Mouse (Mus musculus): Measurements from ENCODE around the gene Slc6a16.

Slc6a16 gene

DNA sequence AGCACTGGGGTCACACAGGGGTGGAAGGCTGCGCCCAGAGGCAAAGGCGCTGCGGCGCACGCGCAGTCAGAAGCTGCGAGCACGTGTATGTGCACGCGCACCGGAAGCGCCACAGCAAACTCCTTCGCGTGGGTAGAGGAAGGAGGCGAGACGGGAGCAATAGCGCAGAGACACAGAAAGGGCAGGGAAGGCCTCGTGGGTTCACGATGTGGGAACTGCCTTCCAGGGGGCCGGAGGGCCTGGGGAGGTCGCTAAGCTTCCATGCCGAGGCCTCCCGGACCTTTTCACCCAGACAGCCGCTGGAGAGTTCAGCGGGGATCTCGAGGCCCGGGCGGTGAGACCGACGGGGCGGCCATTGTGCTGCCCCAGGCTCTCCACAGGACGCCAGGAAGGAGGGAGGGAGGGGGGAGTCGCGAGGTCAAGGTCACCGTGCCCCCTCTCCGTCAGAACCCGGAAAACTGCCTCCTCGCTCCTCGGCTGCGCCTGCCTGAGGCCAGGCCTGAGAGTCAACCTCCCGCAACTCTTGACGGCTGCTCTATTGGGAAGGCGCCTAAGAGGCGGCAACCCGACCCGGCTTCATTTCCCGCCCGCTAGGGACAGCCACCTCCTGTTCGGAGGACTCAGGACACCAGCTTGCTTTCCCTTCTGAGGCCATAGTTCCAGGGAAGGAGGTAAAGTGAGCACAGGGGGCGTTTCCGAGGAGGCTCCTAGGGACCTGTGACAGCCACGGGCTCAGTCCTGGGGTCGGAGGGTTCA, at the start of gene Slc6a16:
Slc6a16 (plus strand) TSS at position 453 of the 756 bp plus-strand sequence.
- DNase-seq = peak; percentile 73

DNA sequence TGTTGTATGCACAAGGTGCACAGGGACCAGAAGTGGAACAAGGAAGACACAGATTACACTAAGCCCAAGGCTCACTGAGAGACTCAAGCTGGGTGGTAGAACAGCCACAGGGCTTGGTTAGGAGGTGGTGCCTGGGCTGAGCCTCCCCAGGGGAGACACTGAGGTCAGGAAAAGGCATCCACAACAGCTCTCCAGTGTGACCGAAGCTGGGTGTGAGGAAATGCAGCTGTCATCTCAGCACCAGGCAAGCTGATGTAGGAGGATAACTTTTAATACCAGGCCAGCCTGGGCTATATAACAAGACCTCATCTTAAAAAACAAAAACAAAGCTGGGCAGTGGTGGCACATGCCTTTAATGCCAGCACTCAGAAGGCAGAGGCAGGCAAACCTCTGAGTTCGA, 49.7 kb upstream of the Slc6a16 start:
- no peak for DNase-seq

DNA sequence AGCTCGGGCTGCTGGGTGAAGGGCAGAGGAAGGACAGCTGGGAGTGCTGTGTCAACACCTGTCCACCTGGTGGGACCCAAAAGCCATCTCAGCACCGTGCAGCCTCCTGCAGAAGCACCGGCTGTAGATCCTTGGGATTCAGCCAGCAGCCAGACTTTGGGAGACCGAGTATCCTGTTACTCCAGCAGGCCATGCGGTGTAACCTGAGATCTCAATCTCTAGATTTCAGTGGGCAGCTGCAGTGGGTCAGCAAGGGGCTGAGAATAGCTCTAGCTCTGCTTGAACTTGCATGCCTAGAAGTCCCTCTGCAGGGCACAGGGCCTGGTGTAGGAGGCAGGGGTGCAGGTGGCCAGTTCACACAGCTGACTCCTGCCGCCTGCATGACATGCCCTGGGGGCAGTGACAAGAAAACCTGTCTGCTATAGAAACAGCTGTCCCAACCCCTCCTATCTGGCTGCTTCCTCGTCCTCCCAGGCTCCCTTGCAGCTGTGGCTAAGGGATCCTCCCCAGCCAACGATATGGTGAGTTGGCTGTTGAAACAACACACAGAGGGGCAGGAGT, 49.0 kb upstream of the Slc6a16 start:
- peak; percentile 74 for DNase-seq

DNA sequence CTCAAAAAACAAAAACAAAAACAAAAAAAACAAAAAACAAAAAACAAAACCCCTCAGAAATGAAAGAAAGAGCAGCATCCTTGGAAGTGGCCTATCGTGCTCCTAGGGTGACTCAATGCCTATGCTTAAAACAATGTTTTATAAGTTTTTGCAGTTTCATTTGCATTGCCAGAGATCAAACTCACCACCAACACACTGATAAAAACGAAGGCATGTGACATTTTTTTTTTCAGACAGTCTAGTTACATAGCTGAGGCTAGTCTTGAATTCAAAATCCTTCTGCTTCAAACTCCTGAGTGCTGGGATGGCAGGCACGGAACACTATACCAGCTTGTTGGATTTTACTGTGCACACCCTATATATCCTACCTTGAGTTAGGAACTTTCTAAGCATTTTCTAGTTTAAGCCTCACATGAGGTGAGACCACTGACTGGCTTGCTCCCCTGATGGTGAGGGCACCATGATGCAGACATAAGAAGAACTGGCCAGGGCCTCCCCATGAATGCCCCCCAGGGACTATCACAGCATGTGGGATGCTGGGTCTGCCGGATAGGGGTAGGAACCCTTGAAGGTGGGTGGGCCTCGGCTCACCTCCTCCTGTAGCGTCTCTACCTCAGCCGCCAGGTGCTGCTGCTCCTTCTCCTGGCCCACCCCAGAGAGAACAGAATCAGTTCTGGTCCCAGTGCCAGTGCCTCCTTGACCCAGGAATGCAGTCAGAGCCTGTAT, 48.1 kb upstream of the Slc6a16 start:
- no peak for DNase-seq

DNA sequence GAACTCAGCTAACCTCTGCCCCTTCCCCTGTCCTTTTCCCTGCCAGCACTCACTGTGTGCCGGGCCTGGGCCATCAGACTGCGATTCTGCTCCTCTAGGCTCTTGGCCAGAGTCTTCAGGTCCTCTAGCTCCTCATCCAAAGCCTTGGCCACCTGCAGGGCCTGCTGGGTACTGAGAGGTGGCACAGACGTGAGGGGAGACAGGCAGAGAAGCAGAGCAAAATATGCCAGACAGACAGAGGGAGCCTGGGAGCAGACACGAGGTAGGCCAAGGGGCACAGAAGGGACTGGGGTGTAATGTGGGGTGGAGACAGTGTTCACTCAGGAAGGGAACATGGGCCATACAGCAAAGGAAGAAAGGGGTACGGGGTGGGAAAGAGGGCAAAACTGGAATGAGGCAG, 47.5 kb upstream of the Slc6a16 start:
- DNase-seq = no peak

DNA sequence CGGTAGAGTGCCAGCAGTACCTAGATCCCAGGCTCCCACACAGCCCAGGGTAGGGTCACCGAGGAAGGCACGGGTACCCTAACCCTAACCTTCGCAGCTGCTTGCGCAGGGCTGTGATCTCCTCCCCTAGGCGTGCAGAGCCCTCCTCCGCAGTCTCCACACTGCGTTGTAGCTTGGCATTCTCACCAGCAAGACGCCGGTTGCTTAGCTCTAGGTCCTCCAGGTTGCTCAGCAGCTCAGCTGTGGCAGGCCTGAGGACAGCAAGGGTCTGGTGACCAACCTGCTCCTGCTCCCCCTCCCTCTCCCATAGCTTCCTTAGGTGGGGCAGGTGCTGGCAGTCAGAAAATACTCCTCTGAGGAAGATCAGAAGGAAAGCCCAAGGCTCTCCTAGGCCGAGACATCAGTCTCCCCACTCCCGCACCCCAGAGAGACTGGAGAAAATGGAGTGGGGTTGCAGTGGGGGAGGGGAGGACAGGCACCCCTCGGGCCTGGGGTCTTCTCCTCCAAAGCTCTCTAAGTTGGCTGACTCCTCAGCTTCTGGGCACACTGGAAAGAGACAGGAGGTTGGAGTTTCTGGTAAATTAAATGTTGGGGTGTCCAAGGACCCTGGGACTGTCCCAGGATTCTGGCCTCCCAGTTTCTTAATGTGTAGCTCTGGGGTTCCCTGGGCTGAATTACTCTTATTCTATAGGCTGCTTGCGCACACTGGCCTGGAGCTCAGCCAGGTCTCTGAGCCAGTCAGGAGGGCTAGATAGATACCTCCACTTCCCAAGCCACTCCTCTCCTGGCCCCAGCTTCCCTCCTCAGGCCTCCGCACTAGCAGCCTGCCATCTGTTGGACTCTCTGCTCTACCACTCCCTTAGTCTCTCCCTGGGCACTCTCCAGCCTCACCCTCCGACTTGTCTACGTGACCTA, 46.8 kb upstream of the Slc6a16 start:
- DNase-seq = no peak

DNA sequence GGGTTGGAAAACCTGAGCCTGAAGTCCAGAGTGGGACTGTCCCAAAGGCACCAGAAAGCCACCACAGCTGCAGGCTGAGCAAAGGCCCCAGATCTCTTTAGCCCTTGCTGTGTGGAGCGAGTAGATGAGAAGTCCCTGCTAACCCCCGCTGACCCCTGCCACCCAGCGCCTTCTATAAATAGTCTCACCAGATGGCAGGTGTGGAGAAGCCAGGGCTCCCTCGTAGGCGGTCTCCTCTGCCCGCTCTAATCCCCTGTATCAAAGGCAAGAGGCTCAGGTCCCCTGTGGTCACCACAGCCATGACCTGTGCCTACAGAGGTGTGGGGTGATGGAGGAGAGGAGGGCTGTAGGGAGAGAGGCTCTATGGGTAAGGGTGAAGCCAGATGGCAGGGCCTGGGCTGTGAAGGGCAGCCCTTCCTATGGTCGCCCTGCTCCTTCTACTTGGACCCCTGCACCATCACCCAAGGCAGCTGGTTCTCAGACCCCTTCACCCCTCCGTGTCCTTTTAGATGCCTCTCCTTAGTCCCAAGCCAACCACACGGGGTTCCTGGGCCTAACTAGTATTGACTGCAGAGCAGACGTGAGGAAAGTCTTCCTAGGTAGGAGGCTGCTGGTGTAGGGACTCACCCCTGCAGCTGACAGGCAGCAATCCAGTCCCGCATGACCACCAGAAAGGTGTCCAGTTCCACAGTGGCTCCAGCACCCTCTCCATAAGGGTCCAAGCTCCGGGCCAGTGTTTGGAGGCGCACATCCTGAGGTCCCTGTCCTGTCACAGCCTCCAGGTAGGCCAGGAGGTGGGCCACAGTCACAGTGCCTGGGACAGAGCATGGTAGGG, 45.3 kb upstream of the Slc6a16 start:
- no peak for DNase-seq

DNA sequence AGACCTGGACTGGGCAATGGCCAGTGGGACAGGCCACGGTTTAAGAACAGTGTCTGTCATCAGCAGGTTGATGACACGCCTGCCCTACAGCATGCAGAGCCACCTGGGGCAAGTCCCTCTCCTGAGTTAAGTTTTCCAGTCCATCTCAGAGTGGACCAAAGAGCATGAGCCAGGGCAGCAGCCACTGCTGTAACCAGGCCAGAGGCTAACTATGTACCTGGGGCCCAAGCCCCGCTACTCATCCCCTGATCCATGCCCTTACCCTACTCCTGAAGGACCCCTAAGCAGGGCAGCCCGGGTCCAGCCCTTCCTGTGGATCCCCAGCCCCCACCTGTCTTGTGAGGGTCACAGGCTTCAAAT, 44.7 kb upstream of the Slc6a16 start:
- no peak for DNase-seq

DNA sequence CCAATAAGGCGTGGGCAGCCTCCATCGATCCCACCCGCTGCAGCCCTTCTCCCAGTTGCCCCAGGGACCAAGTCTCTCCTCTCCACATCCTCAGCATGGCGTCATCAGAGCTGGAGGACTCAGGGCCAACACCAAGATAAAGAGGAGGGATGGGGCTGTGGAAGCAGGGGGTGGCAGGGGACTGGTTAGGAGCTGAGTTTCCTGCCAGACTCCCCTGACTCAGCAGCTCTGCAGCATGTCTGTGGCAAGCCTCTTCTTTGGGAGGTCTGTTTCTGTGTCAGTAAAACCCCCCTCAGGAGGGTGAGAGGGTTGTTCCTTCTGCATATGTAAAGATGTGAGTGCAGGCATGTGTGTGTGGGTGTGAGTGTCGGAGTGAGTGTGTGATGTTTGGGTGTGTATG, 43.9 kb upstream of the Slc6a16 start:
- no peak for DNase-seq

DNA sequence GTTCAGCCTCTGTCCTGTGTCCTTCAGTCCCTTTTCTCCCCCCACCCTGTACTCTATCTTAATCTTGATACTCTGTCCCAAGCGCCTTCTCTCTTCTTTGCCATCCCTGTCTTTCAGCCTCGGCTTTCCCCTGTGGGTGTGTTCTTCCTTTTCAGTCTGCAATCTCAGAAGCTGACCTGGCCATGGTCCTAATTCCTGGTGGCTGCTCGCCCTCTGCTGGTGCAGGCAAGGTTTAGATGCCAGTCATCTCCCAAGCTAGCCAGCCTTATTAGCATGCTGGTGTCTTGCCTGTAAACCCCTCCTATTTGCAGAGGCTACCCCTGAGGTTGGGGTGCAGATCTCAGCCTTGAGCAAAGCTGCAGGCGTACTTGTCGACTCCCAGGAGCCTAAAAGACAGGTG, 42.5 kb upstream of the Slc6a16 start:
- peak; percentile 83 for DNase-seq

DNA sequence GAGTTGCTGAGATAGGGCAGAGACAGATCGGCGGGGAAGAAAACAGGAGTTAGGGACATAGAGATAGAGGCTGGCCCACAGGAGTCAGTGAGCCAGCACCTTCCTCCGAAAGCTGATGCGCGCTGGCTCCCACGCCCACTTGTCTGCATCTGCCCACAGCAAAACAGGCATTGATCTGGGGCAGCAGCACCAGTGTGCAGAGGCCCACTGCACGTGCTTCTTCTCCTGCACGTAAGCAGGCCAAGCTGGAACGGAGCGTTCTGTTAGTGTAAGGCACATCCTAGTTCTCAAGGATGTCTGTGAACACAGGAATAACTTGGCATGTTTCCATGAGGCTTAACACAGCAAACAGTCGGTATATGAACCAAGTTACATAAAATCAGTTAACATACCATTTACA, 41.9 kb upstream of the Slc6a16 start:
- no peak for DNase-seq

DNA sequence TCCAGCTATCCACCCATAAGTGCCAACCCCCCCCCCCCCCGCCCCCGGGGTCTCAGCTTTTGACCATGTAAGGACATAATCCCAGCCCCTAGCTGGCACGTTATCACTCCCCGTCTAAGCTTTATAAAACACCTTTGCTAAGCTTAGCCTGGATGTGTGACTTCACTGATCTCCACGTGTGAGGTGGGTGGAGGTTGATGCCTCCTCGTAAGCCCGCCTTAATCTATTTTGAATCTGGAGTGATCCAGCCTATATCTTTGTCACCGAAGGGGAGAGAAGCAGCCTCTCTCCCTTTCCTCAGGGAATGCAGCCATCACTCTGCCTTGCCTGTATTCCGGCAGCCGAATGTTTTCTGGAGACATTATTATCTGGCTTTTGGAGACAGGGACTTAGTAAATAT, 38.2 kb upstream of the Slc6a16 start:
- no peak for DNase-seq

DNA sequence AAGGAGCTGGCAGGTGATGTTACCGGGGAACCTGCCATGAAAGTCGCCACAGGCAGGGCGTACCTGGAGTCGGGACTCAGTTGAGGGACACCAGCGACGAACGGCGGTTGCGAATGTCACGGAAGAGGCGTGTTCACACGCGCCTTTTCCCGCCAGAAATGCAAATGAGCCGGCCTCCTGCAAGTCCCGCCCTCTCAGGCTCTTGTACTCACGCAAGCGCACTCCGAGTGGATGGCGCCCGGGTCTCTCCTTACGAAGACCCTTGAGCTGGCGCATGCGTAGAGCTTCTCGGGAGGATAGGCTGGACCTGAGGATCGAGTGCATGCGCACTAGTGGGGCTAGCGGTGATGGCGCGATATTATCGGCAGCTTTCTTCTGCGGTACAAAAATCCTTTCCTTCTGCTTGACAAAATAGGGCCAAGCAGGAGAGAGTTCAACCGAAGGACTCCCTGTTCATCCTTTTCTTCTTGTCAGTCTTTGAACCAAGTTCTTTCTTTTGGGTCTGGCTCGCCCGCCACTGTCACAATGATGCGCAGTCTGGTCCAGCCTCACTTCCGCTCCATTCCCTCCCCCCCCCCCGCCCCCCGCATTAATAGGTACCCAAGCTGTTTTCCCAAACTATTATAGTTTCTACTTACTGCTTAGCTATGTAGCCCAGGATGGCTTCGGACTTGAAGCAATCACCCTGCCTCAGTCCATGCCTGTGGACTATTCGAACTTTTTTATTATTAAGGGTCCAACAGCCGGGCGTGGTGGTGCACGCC, 36.3 kb upstream of the Slc6a16 start, which contains the start of gene Ccdc155:
Ccdc155 (minus strand) TSS at position 513 of the 764 bp plus-strand sequence.
- DNase-seq = peak; percentile 100

DNA sequence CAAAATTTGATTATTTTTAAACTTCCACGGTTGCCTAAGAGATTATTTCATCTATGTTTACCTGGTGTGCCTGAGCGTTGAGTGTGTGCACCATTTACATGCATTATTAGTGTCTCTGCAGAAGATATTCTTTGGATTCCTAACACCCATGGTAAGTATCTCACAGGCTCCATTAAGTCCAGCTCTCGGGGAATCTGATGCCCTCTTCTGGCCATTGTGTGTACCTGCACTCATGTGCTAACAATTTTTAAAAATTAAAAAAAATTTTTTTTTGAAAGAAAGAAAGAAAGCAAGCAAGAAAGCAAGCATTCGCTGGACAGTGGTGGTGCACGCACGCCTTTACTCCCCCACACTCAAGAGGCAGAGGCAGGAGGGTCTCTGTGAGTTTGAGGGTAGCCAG, 32.6 kb upstream of the Slc6a16 start:
- DNase-seq = no peak

DNA sequence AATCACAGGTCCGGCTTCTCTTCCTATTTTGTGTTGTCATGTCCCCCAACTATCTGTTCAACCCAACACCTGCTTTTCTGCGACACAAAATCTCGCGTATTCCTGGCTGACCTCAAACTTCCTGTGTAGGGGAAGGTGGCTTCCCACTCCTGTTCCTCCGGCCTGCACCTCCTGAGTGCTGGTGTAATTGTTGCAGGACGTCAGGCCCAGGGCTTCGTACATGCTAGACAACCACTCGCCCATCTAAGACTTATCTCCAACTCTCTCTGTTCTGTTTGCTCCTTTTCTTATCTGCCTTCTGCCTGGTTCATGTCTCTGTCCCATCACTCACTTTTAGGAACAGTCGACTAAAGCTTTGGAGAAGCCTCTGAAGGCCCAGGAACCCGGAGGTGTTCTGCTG, 29.8 kb upstream of the Slc6a16 start:
- DNase-seq = no peak

DNA sequence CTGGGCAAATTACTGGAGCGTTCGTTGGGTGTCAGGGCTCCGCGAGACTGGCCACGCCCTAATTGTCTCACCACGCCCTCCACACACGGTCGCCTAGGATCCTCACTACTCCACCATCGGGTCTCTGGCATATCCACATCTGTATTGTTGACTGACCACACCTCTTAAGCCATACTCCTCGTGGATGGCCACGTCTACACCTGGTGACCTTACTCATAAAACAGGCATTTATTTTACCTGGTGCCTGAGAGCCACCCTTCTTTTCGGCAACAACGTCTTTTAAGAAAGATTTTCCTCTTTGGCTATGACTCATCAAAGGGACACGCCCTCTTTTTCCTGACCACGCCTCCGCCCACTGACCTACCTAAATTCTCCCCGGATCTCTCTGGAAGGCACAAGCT, 29.0 kb upstream of the Slc6a16 start, which contains the start of gene Dkkl1:
Dkkl1 (minus strand) TSS at position 297 of the 401 bp plus-strand sequence.
- no peak for DNase-seq

DNA sequence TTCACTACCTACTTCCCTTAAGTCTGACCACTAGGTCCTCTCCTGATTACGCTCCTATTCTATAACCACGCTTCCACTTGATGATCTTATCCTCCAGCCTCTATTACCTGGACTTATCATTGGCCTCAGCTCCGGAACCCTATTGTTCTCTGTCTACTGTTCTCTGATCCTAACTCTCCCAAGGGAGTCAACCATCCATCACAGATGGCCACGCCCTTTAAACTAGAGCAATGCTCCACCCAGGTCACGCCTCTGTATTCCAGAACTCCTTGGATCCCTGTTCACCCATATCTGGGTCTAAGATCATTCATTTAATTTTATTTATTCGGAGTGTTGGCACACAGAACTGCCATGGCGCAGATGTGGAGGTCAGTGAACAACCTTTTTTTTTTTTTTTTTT, 28.5 kb upstream of the Slc6a16 start:
- DNase-seq = no peak

DNA sequence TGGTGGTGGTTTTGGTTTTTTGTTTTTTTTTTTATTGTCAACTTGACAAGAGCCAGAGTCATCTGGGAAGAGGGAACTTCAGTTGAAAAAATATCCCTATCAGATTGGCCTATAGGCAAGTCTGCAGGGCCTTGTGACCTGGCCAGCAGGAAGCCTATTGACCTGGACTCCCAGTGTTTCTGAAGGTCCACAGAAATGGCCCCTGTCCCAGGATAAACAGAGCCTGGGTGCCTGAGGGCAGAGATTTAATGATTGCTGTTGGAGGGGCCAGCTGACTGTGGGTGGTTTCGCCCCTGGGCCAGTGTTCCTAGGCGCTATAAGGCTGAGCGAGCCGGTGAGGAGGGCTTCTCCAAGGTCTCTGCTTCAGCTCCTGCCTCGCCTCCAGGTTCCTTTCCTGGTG, 27.2 kb upstream of the Slc6a16 start:
- DNase-seq = no peak

DNA sequence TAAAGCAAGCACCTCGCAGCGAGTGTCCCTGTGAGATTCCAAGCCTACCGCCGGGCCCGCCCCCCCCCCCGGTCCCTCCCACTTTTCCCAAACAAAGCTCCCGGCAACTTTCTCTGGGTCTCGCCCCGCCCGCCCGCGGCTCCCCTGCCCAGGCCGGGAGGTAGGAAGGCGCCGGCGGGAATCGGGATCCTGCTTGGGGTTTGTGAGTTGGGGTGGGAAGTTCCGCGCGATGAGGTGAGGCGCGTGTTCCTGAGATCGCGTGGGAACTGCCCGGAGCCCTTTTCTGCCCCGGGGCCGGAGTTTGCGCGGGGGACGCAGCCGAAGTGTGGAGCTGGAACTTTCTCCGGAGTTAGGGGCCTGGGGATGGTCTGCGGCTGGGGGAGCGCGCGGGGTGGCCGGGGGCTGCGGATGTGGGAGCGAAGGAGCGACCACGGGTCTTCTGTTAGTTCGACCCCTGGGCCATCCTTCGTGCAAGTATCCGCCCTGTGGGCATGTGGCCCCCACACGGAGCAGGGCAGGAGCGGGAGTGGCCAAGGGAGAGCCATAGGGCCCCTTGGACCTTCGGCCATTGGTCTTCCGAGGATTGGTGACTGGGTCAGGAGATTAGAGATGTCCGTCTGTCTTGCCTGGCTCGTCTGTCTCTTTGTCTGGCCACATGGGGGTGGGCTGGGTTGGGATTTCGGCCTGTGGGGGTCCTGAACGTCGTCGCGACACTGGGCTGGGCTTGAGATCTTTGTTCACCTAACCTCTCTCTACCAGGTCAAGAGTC, 25.0 kb upstream of the Slc6a16 start, which contains the start of gene Tead2:
Tead2 (plus strand) TSS at position 81 of the 769 bp plus-strand sequence.
- peak; percentile 90 for DNase-seq

DNA sequence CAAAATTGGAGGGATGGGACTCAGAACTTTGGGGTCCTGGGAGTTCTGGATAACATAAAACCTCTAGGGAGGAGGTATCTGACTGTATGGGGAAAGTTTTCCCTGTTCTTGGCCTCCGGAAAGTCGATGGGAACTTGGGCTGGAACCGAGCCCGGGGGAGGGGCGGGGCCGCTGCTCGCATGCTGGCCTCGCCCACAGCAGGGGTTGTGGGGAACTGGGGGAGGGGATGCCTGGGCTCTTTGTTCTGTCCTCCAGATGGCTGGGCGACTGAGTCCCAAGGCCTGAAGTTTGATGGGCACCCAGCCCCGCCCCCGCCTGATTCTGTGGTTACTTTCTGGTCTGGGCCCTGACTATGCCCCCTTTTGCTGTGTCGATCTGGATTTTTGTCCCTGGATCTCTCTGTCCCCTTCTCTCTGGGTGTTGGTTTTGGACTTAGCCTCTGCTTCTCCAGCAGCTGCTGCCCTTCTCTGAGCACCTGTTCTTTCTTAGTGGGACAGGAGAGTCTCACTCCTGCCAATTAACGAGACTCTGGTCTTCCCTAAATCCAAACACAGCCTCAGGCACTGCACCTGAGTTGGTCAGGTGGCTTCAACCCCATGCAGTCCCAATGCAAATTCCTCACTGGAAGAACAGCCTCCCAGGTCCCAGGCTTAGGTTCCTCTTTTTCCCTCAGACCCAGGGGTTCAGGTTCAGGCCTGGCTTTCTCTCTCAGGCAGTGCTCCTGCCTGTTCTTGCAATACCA, 24.3 kb upstream of the Slc6a16 start:
- peak; percentile 96 for DNase-seq
